Mouse (Mus musculus) cerebellum, adult 8-10 months (tissue): Measurements from ENCODE around the gene Tk1.
"Not testable (repeated sequence)": the region's sequence is repeated elsewhere in the genome, so short reads cannot be mapped to it uniquely, and the experiment has no call there.

Source experiments
- DNase-seq: peaks from one replicate; pipeline ENCODE4 v3.0.0; 2022

The Tk1 gene

DNA sequence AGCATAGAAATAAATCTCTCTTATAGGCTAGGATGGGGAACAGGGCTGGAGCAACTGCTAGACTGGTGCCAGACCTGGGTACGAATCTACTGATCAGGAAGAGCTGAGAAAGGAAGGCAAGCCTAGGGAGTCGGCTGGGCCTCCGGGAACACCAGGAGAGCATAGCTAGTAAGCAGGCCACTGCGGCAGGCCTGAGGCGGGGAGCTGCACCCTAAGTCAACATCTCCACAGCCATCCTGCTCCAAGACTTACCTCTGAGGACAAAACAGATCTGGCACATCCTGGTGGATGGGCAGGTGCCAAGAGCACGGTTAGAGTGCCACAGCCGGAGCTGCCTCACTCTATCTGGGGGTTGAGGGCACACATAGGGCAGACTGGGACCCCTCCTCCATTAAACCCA lies 5.7 kb downstream of the Tk1 start:
- no peak for DNase-seq

DNA sequence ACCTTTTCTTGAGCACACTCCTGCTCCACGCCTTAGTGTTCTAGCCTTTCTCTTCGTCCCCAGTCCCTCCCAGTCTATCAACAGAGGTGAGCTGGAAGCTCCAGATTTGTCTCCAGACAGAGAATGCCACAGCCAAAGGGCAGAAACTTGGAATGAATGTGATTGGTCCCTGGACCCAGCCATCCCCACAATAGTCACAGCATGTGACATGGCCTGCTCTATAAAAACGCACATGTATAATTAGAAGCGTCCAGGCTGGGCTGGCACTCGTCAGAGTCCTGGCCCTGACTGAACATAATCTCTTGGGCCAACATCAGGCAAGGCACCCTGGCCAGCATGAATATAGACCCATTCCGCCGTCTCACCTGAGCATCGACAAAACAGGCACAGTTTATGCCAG lies 6.8 kb downstream of the Tk1 start:
- no peak for DNase-seq

DNA sequence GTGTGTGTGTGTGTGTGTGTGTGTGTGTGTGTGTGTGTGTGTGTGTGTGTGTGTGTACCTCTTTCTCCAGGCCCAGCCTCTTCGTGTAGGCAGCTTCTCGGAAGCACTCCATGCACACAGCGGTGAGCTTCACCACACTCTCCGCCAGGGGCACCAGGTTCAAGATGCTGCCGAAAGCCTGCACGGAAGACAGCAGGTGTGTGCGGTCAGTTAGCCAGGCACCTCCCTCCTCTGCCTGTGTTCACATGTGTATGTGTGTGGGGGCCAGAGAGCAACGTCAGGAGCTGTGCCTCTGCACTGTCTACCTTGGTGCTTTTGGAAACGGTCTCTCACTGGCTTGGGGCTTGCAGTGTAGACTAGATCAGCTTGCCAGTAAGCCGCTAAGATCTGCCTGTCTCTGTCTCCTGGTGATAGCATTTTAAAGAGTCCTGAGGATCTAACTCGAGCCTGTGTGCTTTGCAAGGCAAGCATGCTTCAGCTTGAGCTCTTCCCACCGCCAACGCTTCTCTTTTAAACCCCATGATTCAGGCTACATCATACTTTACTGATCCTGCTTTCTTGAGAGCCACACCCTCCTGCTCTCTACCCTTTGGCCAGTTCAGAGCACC lies 9.4 kb downstream of the Tk1 start:
- DNase-seq: no peak

DNA sequence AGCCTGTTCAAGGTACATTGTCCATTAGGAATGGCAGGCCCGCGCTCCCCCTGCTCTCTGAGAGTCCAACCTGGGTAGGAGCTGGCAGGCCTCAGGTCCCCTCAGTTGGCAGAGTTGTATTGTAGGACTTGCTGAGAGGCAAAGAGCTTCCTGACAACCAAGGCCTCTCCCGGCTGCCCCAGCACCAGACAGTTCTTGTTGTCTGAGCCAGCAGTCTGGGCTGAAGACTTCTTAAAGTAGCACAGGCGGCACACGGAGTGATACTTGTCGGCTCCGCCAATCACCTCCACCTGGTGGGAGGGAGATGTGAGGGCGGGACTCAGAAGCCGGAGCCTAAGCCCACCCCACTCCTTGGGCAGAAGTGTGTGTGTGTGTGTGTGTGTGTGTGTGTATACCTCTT lies 10.0 kb downstream of the Tk1 start:
- DNase-seq: not testable (repeated sequence)

DNA sequence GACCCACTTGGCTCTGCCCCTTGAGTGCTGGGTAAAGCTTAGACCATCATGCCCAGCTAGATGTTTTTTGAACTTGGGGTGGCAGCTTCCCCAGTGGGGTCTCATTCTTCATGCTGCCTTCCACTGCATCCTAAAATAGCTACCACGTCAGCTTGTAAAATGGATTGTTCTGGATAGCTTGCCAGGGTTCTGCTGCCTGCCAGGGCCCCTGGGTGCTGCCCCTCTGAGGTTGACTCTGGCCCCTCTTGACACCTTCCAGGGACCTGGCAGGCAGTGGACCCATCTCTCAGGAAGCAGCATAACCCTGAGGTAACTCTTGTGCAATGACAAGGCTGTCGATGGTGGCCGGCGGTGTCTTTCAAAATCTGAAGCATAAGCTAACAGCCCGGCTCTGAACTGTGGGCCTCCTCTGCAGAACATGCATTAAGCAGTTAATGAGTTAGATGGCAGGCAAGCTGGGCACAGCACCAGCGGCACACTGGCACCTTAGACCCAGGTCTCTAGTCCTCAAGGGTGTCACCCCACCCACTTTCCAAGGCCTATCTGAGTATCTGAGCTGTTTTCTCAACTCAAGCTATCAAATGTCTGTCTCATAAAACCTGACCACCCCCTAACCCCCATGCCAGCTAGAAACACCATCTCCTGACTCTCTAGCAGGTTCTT lies 11.1 kb downstream of the Tk1 start:
- no peak for DNase-seq

DNA sequence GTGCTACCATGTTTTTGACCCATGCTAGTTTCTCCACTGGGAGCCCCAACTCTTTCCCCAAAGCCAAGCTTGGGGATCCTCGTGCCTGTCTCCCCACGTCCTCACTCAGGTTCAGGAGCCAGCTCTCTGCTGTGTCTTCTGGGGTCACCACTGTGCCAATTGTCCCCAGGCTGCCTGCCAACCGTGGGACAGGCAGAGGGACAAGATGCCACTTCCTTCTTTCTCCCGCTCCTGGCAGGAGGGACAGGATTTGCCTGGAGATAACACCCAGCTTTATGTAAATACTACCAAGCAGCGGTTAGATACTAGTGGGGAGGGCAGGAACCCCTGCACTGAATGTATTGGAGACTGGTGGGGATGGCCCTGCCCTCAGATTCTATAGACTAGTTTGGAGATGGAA lies 12.0 kb downstream of the Tk1 start:
- no peak for DNase-seq

DNA sequence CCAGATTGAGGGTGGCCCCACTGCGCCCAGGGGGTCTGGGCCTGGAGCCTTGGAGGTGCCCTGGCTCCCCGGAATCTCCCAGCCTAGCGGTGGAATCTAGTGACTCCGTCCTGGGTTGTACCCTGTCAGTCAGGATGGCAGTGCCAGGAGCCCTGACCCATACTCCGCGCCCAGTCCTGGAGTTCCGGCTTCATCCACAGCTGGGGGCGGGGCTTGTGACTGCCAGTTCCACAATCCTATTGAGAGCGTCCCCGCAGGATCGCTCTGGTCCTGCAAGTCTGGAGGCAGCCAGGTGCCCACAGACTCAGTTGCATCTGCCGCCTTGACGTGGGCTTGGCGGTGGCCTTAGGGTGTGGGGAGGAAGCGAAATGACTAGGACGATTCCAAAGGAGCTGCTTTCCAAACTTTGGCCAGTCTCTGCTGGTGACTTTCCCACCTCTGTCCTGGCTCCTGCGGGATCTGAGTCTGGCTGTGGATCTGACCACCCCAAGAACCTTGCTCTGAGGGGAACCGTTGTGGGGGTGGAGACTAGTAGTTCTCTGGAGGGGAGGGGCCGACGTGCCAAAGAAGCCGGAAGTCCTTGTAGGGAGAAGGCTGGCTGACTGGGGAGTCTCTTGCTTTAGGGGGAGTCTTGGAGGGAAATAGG lies 15.4 kb downstream of the Tk1 start:
- no peak for DNase-seq

DNA sequence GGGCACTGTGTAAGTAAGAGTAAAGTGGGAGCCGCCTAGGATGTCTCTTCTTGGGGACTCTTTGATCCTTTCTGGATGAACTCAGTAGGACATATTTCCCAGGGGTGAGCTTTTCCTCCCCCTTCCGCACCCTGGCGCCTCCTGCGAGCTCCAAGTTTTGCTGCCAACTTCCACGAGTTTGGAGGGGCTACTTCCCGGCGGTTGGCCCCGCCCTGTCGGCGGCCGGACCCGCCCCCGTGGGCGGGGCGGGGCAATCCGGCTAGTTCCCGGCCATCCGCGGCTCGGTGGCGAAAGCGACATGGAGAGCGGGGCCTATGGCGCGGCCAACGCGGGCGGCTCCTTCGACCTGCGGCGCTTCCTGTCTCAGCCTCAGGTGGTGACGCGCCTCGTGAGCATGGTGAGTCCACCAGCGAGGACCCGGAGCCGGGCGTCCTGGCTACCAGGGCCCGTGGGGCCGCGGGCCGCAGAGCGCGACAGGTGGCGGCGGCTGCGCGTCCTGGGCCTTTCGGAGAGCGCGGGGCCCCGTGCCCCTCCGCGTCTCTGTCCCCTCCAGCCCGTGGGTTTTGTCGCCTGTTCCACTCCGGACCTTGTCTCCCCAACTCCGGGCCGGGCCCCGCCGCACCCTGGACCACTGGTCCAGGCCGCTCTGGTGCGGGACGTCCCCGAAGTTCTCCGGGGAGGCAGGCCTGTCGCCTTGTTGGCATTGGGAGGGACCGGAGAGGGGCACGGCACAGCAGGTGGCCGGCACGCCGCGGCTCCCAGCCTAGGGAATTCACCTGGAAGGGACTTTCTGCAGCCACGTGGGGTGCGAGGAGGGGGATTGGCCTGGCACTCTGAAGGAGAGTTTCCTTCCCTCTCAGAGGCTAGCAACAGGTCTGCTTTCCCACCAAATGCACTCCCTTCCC lies 16.2 kb downstream of the Tk1 start, which contains the start of the genes Gm20708 and Syngr2:
Gene Gm20708 (plus strand): TSS at position 262 of the 905 bp plus-strand sequence.
Gene Syngr2 (plus strand): TSS at position 262 of the 905 bp plus-strand sequence.
- peak; percentile 19 for DNase-seq

DNA sequence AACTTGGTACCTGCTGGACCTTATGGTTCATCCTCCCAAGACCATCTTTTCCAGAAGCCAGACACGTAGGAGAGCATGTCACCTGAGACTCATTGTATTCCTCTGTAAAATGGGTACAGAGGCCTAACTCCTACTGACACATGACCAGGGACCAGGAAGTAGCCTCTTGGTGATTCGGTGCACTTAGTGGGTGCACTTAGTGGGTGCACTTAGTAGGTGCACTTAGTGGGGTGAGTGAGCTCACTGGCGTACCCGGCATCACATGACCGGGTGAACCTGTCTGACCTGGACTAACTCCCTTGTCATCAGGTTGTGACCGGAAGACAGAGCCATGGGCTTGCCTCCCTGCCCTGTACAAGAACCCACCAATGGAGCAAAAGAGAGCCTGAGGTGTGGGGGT lies 19.1 kb downstream of the Tk1 start:
- DNase-seq: no peak

DNA sequence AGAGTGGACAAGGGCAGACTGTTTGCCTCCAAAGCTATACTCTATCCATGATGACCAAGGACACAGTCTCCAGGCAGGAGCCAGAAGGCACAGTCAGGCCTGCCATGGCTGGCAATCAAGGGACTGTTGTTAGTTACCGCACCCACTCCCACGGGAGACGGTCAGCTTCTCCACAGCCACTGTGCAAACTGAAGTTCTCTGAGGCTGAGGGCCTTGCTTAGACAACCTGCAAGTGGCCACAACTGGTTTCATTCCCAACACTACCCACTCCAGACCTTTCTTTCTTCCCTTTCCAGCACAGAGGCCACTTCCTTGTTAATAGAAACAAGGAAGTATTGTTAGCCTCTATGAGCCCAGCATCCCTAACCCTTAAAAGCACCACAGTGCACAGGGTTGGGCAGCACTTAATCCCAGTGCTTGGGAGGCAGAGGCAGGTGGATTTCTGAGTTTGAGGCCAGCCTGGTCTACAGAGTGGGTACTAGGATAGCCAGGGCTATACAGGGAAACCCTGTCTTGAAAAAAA lies 22.7 kb downstream of the Tk1 start:
- DNase-seq: no peak

DNA sequence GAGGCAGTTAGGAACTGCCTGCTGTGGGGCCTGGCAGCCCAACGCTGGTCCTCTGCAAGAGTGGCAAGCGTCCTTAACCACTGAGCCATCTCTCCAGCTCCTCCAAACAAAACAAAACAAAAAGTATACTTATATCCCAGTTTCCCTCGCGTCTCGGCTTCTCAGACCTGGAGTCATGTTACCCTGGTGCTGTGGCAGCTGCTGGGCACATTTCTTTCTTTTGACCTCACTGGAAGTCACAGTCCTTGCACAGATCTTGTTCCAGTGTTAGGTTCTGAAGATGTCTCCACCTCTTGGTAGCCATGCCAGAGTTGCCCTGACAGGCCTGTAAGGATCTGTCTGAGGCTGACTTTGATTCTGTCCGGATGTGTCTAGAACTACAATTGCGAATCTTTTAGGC lies 24.2 kb downstream of the Tk1 start:
- no peak for DNase-seq

DNA sequence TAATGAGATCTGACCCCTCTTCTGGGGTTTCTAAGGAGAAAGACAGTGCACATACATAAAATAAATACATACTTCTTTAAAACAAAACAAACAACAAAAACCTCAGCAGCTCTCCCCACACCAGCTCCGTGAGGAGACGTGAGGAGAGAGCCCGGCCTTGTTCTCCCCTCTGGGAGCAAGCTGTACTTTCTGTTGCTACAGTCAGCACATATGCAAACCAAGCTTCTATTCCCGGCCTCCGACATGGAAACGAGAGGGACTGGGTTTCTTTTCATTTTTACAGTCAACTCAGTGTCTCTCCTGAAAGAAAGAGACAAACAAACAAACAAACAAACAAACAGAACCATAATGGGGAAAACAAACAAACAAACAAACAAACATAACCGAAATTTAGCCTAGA lies 25.9 kb downstream of the Tk1 start:
- DNase-seq: no peak

DNA sequence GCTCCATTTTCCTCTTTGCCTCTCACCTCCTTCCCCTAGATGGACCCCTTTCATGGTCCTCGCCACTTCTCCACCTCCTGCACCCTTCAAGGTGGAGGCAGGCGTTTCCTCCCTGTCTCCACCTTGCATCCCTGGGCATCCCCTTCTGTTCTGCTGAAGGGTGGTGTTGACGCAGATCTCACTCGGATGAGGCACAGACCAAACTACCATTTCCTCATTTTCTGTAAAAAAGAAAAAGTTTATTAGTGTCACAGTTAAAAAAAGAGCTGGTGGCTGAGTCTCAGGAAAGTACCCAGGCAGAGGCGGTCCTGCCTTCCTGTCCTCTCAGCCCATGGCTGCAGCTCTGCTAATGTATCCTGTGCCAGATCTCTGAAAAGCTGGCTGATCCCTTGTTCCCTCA lies 26.7 kb downstream of the Tk1 start:
- DNase-seq: no peak

DNA sequence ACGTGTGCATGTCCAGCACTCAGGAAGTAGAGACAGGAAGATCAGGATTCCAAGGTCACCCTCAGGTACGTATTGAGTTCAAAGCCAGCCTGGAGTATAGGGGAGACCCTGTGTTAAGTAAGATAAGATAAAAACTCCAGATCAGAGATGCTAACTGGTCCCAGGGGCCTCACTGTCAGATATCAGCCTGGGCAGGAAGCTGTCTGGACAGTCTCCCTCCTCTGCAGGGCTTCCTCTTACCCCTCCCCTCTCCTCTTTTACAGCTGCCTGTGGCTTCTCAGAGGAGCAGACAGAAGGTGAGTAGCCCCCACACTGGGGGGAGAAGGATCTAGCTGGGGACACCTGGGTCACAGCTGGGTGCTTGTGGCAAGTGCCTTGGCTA lies 27.7 kb downstream of the Tk1 start:
- no peak for DNase-seq

DNA sequence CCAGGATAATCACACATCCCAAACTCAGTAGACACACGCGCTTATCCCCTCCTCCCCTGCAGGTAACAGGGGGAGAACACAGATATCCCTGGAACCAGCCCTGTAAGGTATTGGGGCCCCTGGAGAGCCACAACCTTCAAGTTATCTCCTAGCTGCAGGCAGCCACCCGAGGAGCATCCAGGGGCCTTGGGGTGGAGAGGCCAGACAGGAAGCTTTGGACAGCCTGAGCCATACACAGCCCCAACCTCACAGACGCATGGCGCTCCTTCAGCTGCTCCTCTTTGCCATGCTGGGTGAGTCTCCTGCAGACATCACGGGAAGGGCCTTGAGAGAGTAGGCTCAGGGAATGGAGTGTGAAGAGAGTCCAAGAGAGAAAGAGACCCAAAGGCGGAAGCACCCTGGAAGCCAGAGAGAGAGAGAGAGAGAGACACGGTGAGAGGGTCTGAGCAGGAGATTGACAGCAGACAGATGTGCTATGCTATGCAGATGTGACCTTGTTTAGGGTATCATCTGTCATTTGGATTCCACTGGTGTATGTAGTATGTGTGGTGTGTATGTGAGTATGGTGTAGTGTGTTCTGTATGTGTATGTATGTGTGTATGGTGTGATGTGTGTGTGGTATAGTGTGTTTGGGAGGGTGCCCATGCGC lies 28.3 kb downstream of the Tk1 start, which contains the start of gene 6030468B19Rik:
Gene 6030468B19Rik (plus strand): TSS at position 150 of the 649 bp plus-strand sequence.
- no peak for DNase-seq

DNA sequence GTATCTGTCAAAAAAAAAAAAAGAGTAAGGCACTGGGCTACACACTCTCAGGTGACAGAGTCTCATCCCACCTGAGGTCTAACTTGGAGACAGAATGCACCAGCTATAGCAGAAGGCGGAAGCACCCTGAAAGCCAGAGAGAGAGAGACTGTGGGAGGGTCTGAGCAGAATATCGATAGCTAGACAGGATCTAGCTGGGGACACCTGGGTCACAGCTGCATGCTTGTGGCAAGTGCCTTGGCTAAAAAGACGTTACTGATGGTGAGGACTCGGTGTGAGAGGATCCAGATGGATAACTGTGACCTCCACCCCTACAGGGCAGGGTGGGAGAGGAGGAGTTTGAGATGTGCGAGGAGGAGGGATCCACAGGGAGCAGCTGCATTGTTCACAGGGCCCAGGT lies 28.9 kb downstream of the Tk1 start:
- no peak for DNase-seq

DNA sequence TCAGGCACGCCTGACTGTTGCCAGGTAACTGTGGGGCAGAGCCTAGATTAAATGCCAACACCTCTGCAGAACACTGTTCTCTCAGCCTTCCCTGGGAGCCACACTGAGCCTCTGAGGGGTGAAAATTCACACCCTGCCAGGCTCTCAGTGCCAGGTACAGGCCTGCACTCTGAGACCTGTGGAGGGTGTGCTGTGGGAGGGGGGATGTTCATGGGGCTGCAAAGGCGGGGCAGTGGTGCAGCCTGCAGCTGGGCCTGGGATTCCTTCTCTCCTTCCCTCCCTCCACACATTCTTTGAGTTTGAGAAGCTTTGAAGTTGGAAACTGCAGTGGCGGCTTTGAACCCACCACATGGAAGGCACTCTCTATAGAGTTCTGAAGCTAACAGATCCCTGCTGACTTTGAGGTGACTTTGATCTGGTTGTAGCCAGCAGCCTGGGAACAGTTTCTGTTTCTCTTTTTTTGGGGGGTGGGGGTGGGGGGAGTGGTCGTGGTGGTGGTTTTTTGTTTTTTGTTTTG lies 31.8 kb downstream of the Tk1 start:
- DNase-seq: no peak

DNA sequence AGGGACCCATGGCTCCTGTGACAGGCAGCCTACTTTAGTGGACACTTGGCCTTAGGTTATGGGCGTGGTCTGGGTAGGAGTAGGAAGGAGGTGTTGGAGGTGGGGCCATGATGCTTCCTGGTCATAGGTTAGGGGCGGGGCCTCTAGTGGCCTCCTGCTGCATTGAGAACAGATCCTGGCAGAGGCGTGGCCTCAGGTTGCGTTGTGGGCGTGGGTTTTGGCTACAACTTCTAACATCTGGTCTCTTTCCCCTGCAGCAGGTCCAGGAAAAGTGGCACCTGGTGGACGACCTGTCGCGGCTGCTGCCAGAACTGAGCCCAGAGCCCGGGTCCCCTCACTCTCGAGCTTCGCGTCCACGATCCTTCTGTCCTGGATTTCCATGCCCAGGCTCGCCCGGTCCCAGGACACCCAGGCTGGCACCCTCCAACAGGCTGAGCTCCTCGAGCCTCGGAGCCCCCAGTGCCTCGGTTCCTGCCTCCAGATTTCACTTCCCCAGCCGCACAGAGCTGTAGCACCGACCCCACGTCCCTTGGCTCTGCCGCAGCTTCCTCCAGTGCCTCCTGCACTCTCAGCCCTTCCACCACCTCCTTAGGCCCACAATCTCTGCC lies 33.5 kb downstream of the Tk1 start:
- no peak for DNase-seq

DNA sequence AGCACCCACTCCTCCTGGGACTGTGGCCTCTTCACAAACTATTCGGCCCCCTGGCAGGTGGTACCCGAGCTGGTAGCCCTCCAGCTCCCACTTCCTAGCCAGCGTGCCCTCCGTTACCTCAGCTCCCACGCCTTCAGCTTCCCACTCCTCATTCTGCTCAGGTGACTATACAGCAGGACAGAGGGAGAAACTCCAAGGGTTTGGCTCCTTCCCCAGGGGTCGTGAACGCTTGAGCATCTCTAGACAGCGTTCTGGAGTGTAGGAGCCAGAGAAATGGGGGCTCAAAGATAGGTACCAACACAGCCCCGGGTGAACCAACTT lies 34.5 kb downstream of the Tk1 start:
- no peak for DNase-seq

DNA sequence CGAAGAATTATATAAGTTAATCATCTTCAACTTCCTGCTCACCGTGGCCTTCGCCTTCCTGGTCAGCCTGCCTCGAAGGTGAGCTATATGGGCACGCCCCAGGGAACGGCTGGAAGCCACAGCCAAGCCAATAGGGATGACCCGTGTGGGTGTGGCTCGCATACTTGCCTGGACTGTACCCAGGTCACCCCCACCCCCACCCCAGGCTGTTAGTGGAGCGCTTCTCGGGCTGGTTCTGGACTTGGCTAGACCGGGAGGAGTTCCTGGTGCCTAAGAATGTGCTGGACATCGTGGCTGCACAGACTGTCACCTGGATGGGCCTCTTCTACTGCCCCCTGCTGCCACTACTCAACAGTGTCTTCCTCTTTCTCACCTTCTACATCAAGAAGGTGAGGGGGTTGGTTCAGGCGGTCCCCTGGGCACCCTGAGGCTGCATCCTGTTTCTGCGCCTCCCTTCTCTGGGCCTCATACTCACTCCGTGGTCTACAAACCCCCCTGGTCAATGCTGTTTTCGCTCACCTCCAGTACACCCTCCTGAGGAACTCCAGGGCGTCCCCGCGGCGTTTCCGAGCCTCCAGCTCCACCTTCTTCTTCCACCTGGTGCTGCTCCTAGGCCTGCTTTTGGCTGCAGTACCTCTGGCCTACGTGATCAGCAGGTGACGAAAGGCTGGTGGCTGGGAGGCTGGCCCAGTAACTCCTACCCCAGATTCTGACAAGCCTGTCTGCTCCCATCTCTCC lies 35.0 kb downstream of the Tk1 start:
- DNase-seq: no peak

DNA sequence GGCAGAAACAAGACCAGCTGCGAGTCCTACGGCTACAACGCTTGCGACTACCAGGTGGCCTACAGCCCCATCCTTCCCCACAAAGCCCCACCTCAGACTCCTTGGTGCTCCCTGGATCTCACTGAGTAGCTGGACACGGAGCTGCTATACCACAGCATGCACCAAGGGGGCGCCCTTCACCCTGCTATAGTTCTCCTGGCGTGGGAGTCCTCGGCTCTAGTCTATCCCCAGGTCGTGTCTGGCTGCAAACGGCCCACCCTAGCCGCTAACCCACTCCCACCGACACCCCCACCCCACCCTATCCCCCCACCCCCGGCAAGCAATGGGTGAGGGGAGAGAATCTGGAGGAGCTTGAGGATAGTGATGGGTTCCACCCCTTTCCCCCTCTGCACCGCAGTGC lies 35.6 kb downstream of the Tk1 start:
- no peak for DNase-seq
